Mouse (Mus musculus) forelimb bud, embryonic 11.5 days (tissue): ENCODE measurements around the gene Gm26938.

Source experiments
- DNase-seq: peaks from one replicate; pipeline ENCODE4 v3.0.0-alpha.2; 2012; ENCODE audit warnings: low read depth, low spot score

Gm26938 gene

GRCm38 (mm10) chr5:139815964-139816363 lies 10.2 kb downstream of the Gm26938 start:
- no peak for DNase-seq

GRCm38 (mm10) chr5:139813963-139814381 lies 12.2 kb downstream of the Gm26938 start:
- DNase-seq: no peak

- DNase-seq: no peak
These were observed 13.1 kb downstream of the Gm26938 start for GRCm38 (mm10) chr5:139813126-139813490.

- no peak for DNase-seq
These were observed 13.6 kb downstream of the Gm26938 start for GRCm38 (mm10) chr5:139812398-139813125.

- DNase-seq: no peak
These were observed 14.4 kb downstream of the Gm26938 start for GRCm38 (mm10) chr5:139811677-139812397.

- DNase-seq: no peak
These were observed 16.8 kb downstream of the Gm26938 start for GRCm38 (mm10) chr5:139809397-139809796.

GRCm38 (mm10) chr5:139805924-139806323 lies 20.3 kb downstream of the Gm26938 start:
- no peak for DNase-seq

GRCm38 (mm10) chr5:139804573-139805111 lies 21.6 kb downstream of the Gm26938 start:
- DNase-seq: no peak

- DNase-seq: no peak
These were observed 22.1 kb downstream of the Gm26938 start for GRCm38 (mm10) chr5:139804107-139804551.

- DNase-seq: peak; percentile 57
These were observed 22.6 kb downstream of the Gm26938 start for GRCm38 (mm10) chr5:139803601-139804102.

GRCm38 (mm10) chr5:139803165-139803564 lies 23.0 kb downstream of the Gm26938 start:
- no peak for DNase-seq

- DNase-seq: no peak
These were observed 24.3 kb downstream of the Gm26938 start for GRCm38 (mm10) chr5:139801880-139802279.

GRCm38 (mm10) chr5:139801231-139801630 lies 25.0 kb downstream of the Gm26938 start:
- no peak for DNase-seq

GRCm38 (mm10) chr5:139799801-139800590 lies 26.2 kb downstream of the Gm26938 start:
- DNase-seq: no peak

GRCm38 (mm10) chr5:139799041-139799440 lies 27.2 kb downstream of the Gm26938 start:
- no peak for DNase-seq

- DNase-seq: no peak
These were observed 27.9 kb downstream of the Gm26938 start for GRCm38 (mm10) chr5:139798168-139798900.

GRCm38 (mm10) chr5:139797473-139798167 lies 28.6 kb downstream of the Gm26938 start:
- peak; percentile 51 for DNase-seq

GRCm38 (mm10) chr5:139796900-139797299 lies 29.3 kb downstream of the Gm26938 start:
- DNase-seq: no peak

- DNase-seq: no peak
These were observed 30.1 kb downstream of the Gm26938 start for GRCm38 (mm10) chr5:139796001-139796620.

- no peak for DNase-seq
These were observed 31.3 kb downstream of the Gm26938 start for GRCm38 (mm10) chr5:139794938-139795337.
